Mouse (Mus musculus) left cerebral cortex, adult 2 months (tissue): Measurements from ENCODE around the gene Sctr. TPM values are rescaled to one million over a fixed set of nuclear protein-coding genes. Genes with fewer than 3 reads are reported as not detected.
"Not testable (repeated sequence)": the region's sequence is repeated elsewhere in the genome, so short reads cannot be mapped to it uniquely, and the experiment has no call there.

Source experiments
- DNase-seq, 2 experiments: peaks; one replicate each; pipeline ENCODE4 v3.0.0; 2021 to 2022; ENCODE audit warnings: low spot score in 2 of 2, mixed read lengths in 1 of 2; ENCODE audit errors: extremely low spot score in 1 of 2
- H3K27ac ChIP-seq: fragments of 200-600 bp; 2 replicates; pipeline ENCODE4 v1.8.1; 2022
- H3K4me3 ChIP-seq: fragments of 200-600 bp; 2 replicates; pipeline ENCODE4 v1.8.1; 2022
- CTCF ChIP-seq: fragments of 200-600 bp; IDR thresholded peaks from 2 replicates; pipeline ENCODE4 v1.8.1; 2022; ENCODE audit warnings: antibody characterized with exemption, mild to moderate bottlenecking, moderate library complexity
- intact Hi-C: fragments of 180-260 bp; cut with DNase I; formaldehyde crosslinking; loops from one replicate; pipeline ENCODE4 v1.15.1; 2025
- total RNA-seq, 2 experiments: library from RNA; stranded (reverse); gene quantifications; 2 replicates each; pipeline ENCODE4 v1.2.3; 2021

Sctr gene
- total RNA-seq, 2 experiments from 2014 or later: 0.43 to 0.77 TPM

GRCm38 (mm10) chr1:120090880-120091570 is 84.3 kb downstream of the Sctr start:
- Histone ChIP-seq H3K4me3 (no peak overlapping the region), H3K27ac (no peak overlapping the region)
- no peak for DNase-seq
- intact Hi-C loops: no loop called here
- TF ChIP-seq CTCF: no peak

GRCm38 (mm10) chr1:120093482-120094134 is 86.9 kb downstream of the Sctr start:
- peak; percentile 83 to 91 for DNase-seq
- not testable (repeated sequence) for H3K4me3 ChIP-seq, H3K27ac ChIP-seq
- intact Hi-C loops: loop anchor here (1.0 kb wide), 1 partner anchor 60 kb away; no protein-coding TSS in a partner anchor
- TF ChIP-seq CTCF: peak; percentile 78

DNA sequence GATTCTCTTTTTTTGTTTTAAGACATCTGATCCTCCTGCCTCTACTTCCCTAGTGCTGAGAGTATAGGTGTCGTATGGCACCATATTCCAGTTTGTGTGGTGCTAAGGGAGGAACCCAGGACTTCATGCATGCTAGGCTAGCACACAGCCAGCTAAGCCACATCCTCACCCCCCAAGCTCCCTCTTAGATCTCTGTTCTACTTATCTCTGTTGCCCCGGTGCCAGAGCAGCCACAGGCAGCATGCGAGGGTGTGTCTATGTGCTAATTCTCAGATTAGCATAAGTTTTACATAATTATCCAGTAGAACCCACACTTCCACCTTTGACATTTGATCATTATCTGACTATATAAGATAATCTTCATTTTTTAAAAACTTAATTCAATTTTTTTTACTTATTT is 88.2 kb downstream of the Sctr start:
- TF ChIP-seq CTCF: no peak
- H3K27ac ChIP-seq: no peak overlapping the region
- H3K4me3 ChIP-seq: no peak overlapping the region
- intact Hi-C loops: no loop called here
- no peak for DNase-seq

GRCm38 (mm10) chr1:120098327-120098726 is 91.6 kb downstream of the Sctr start:
- peak; percentile 70 to 76 for DNase-seq
- Histone ChIP-seq H3K27ac (no peak overlapping the region), H3K4me3 (no peak overlapping the region)
- intact Hi-C loops: loop anchor here (2.0 kb wide), 2 partner anchors 56 to 452 kb away; no protein-coding TSS in a partner anchor
- TF ChIP-seq CTCF: peak; percentile 96

- DNase-seq: no peak
- intact Hi-C loops: loop anchor here (2.0 kb wide), 2 partner anchors 55 to 451 kb away; no protein-coding TSS in a partner anchor
- no peak overlapping the region for H3K27ac ChIP-seq
- TF ChIP-seq CTCF: no peak
- no peak overlapping the region for H3K4me3 ChIP-seq
Observed at GRCm38 (mm10) chr1:120099483-120099882, 92.8 kb downstream of the Sctr start.

GRCm38 (mm10) chr1:120100456-120101226 is 93.9 kb downstream of the Sctr start:
- H3K27ac ChIP-seq: no peak overlapping the region
- intact Hi-C loops: loop anchor here (2.0 kb wide), 1 partner anchor 46 kb away; no protein-coding TSS in a partner anchor
- no peak overlapping the region for H3K4me3 ChIP-seq
- no peak for DNase-seq
- no peak for TF ChIP-seq CTCF

DNA sequence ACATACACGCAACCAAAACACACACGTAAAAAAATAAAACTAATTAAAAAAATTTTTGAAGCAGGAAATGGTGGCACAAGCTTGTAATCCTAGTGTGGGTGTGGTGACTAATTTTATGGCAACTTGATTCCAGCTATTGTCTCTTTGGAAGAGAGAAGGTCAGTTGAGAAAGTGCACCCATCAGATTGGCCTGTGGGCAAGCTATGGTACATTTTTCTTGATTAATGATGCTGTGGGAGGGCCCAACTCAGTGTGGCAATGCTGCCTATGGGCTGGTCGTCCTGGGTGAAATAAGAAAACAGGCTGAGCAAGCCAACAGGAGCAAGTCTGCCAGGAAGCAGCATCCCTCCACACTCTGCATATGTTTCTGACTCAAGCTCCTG is 94.5 kb downstream of the Sctr start:
- intact Hi-C loops: loop anchor here (2.0 kb wide), 1 partner anchor 46 kb away; no protein-coding TSS in a partner anchor
- TF ChIP-seq CTCF: no peak
- no peak for DNase-seq
- Histone ChIP-seq H3K4me3 (no peak overlapping the region), H3K27ac (no peak overlapping the region)

GRCm38 (mm10) chr1:120105556-120105959 is 98.9 kb downstream of the Sctr start:
- no peak for DNase-seq
- H3K27ac ChIP-seq: no peak overlapping the region
- intact Hi-C loops: no loop called here
- peak; percentile 7; the same call in 1 of the 2 replicates for TF ChIP-seq CTCF
- H3K4me3 ChIP-seq: no peak overlapping the region

DNA sequence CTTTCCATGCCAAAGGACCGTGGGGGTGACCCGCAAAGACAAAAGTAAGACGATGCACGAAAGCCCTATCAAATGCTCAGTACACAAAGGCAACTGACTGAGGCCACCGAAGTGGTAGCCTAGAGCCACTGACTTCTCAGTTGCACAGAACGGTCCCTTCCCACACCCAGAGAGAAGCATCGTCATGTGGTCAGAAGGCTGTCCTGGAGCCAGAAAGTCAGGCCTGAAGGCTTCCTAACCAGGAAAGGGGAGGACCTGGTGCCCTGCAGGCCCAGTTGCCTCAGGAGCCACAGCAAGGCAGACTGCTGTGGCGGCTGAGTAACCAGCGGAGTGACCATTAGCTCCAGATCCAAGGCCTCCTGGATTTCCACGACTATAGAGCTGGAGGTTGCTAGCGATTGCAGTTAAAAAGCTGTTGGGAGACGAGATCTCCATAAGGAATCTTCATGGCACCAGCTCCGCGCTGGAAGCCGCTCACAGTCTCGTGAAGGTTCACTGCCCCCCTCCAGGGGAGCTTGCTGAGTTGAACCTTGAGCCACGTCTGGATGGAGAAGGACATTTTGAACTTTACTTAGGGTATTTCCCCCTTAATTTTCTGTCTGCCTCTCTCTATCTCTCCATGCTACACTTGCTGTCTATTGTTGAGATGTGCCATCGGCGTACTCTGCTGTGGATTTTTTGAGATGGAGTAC is 103.2 kb downstream of the Sctr start:
- no peak overlapping the region for H3K27ac ChIP-seq
- DNase-seq: no peak
- no peak overlapping the region for H3K4me3 ChIP-seq
- intact Hi-C loops: no loop called here
- TF ChIP-seq CTCF: no peak

DNA sequence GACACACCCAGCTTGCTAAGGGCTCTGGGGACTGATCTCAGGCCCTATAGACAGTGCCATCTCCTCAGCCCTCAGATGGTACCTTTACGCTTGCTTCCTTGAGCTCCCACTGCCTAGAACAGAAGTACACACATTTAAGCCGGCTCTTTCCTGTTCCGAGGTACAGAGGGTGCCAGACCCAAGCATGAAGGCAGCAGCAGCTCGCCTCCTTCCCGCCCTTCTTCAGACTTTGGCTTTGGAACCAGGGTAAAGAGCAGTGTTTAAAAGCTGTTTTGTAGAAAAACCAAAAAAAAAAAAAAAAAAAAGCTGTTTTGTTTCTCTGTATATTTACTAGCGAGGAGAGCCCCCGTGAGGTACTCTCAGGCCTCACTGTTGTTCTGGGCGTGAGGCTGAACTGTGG is 105.1 kb downstream of the Sctr start:
- no peak for DNase-seq
- Histone ChIP-seq H3K4me3 (no peak overlapping the region), H3K27ac (no peak overlapping the region)
- intact Hi-C loops: no loop called here
- TF ChIP-seq CTCF: no peak
